Mouse (Mus musculus) limb, embryonic 11.5 days (tissue): ENCODE measurements at regions not wholly inside any gene's neighbourhood (a gene's known extent, or its start where the extent isn't known, plus 50 kb on each side); places are given as distances from the start of the nearest gene placed in this dataset.

Source experiments
- ATAC-seq: fragments of 200-750 bp; cut with Nextera tagmentation; 2 replicates; pipeline ENCODE4 v1.8.0; 2017; ENCODE audit warnings: low read depth; ENCODE audit not compliant: insufficient number of reproducible peaks, low FRiP score, low TSS enrichment
- DNase-seq: peaks from one replicate; pipeline ENCODE4 v3.0.0-alpha.2; 2015; ENCODE audit warnings: low spot score
- H3K27ac ChIP-seq: fragments of 300-500 bp; sonication (generic); replicated peaks from 2 replicates; pipeline ENCODE4 v1.5.1; 2014; ENCODE audit warnings: low read depth, mild to moderate bottlenecking, low read length
- H3K27me3 ChIP-seq: fragments of 300-500 bp; sonication (generic); 2 replicates; pipeline ENCODE4 v1.6.1; 2014; ENCODE audit warnings: mild to moderate bottlenecking, low read length, mixed read lengths; ENCODE audit not compliant: control insufficient read depth, insufficient read depth
- H3K36me3 ChIP-seq: fragments of 300-500 bp; sonication (generic); 2 replicates; pipeline ENCODE4 v1.6.1; 2014; ENCODE audit warnings: mild to moderate bottlenecking, low read length, moderate library complexity, mixed read lengths; ENCODE audit not compliant: control insufficient read depth, insufficient read depth
- H3K4me1 ChIP-seq: fragments of 300-500 bp; sonication (generic); 2 replicates; pipeline ENCODE4 v1.6.1; 2014; ENCODE audit warnings: low read length, mixed read lengths; ENCODE audit not compliant: control insufficient read depth, insufficient read depth
- H3K4me2 ChIP-seq: fragments of 300-500 bp; sonication (generic); 2 replicates; pipeline ENCODE4 v1.6.1; 2014; ENCODE audit warnings: low read depth, mild to moderate bottlenecking, moderate library complexity; ENCODE audit not compliant: severe bottlenecking
- H3K4me3 ChIP-seq: fragments of 300-500 bp; sonication (generic); 2 replicates; pipeline ENCODE4 v1.5.1; 2014; ENCODE audit warnings: low read depth, low read length
- H3K9ac ChIP-seq: fragments of 300-500 bp; sonication (generic); 2 replicates; pipeline ENCODE4 v1.6.1; 2014; ENCODE audit warnings: mild to moderate bottlenecking, low read length
- H3K9me3 ChIP-seq: fragments of 300-500 bp; sonication (generic); 2 replicates; pipeline ENCODE4 v1.6.1; 2016; ENCODE audit warnings: low read length; ENCODE audit not compliant: control insufficient read depth
- WGBS: fragments of 180-500 bp; shearing (Covaris S2); extraction: QIAGEN DNeasy Blood & Tissue Kit; methylation state at CpG from one replicate; pipeline ENCODE4 v1.1.7; 2014; 5-methylcytosine and 5-hydroxymethylcytosine counted together

GRCm38 (mm10) chr10:96188168-96188567 is 51.8 kb downstream of the Gm5426 start:
- 85% methylated on average over 7 of the region's 7 CpGs for WGBS
- Histone ChIP-seq H3K36me3 (no peaks in the 10 kb centered on the region), H3K27me3 (no peaks in the 10 kb centered on the region), H3K9ac (no peak overlapping the region), H3K9me3 (no peaks in the 10 kb centered on the region), H3K4me3 (no peak overlapping the region), H3K27ac (no peak overlapping the region), H3K4me1 (no peaks in the 10 kb centered on the region), H3K4me2 (no peak overlapping the region)
- DNase-seq (no peak), ATAC-seq (no peak)

- 86% methylated on average over 10 of the region's 10 CpGs for WGBS
- Histone ChIP-seq H3K36me3 (no peaks in the 10 kb centered on the region), H3K27ac (no peak overlapping the region), H3K4me1 (no peaks in the 10 kb centered on the region), H3K4me2 (no peak overlapping the region), H3K27me3 (no peaks in the 10 kb centered on the region), H3K9me3 (no peaks in the 10 kb centered on the region), H3K4me3 (no peak overlapping the region), H3K9ac (no peak overlapping the region)
- ATAC-seq (no peak), DNase-seq (no peak)
Measured at GRCm38 (mm10) chr10:96190168-96190987, 54.0 kb downstream of the Gm5426 start.

- H3K27ac ChIP-seq: no peak overlapping the region
- H3K36me3 ChIP-seq: no peaks in the 10 kb centered on the region
- H3K4me1 ChIP-seq: no peaks in the 10 kb centered on the region
- no peak overlapping the region for H3K4me2 ChIP-seq
- no peak overlapping the region for H3K9ac ChIP-seq
- 78% methylated on average over 27 of the region's 27 CpGs for WGBS
- no peaks in the 10 kb centered on the region for H3K27me3 ChIP-seq
- no peak overlapping the region for H3K4me3 ChIP-seq
- DNase-seq: no peak
- no peaks in the 10 kb centered on the region for H3K9me3 ChIP-seq
- no peak for ATAC-seq
Measured at GRCm38 (mm10) chr10:96200932-96201641, 64.7 kb downstream of the Gm5426 start.

- Histone ChIP-seq H3K9ac (no peak overlapping the region), H3K4me1 (no peaks in the 10 kb centered on the region), H3K9me3 (no peaks in the 10 kb centered on the region), H3K4me3 (no peak overlapping the region), H3K36me3 (no peaks in the 10 kb centered on the region), H3K4me2 (no peak overlapping the region), H3K27ac (no peak overlapping the region), H3K27me3 (no peaks in the 10 kb centered on the region)
- 42% methylated on average over 6 of the region's 6 CpGs for WGBS
- ATAC-seq: no peak
- DNase-seq: peak; percentile 35
Measured at GRCm38 (mm10) chr10:96201891-96202290, 65.5 kb downstream of the Gm5426 start.

GRCm38 (mm10) chr10:96202871-96203270 is 66.5 kb downstream of the Gm5426 start:
- Histone ChIP-seq H3K9me3 (no peaks in the 10 kb centered on the region), H3K27me3 (no peaks in the 10 kb centered on the region), H3K4me3 (no peak overlapping the region), H3K9ac (no peak overlapping the region), H3K4me1 (no peaks in the 10 kb centered on the region), H3K36me3 (no peaks in the 10 kb centered on the region), H3K4me2 (no peak overlapping the region), H3K27ac (no peak overlapping the region)
- no peak for DNase-seq
- ATAC-seq: no peak

- Histone ChIP-seq H3K27ac (no peak overlapping the region), H3K27me3 (no peaks in the 10 kb centered on the region), H3K9me3 (no peaks in the 10 kb centered on the region), H3K4me3 (no peak overlapping the region), H3K4me2 (no peak overlapping the region), H3K36me3 (no peaks in the 10 kb centered on the region), H3K4me1 (no peaks in the 10 kb centered on the region), H3K9ac (no peak overlapping the region)
- DNase-seq (no peak), ATAC-seq (no peak)
- 91% methylated on average over 5 of the region's 5 CpGs for WGBS
Measured at GRCm38 (mm10) chr10:96204198-96204597, 67.8 kb downstream of the Gm5426 start.

GRCm38 (mm10) chr10:96209171-96209570 is 72.8 kb downstream of the Gm5426 start:
- 89% methylated on average over 5 of the region's 5 CpGs for WGBS
- Histone ChIP-seq H3K4me1 (no peaks in the 10 kb centered on the region), H3K27ac (no peak overlapping the region), H3K9ac (no peak overlapping the region), H3K27me3 (no peaks in the 10 kb centered on the region), H3K4me2 (no peak overlapping the region), H3K36me3 (no peaks in the 10 kb centered on the region), H3K9me3 (no peaks in the 10 kb centered on the region), H3K4me3 (no peak overlapping the region)
- no peak for ATAC-seq
- DNase-seq: no peak

- no peaks in the 10 kb centered on the region for H3K36me3 ChIP-seq
- H3K4me1 ChIP-seq: no peaks in the 10 kb centered on the region
- H3K4me3 ChIP-seq: no peak overlapping the region
- WGBS: 79% methylated on average over 7 of the region's 7 CpGs
- H3K9me3 ChIP-seq: no peaks in the 10 kb centered on the region
- H3K9ac ChIP-seq: no peak overlapping the region
- no peak overlapping the region for H3K27ac ChIP-seq
- ATAC-seq (no peak), DNase-seq (no peak)
- no peak overlapping the region for H3K4me2 ChIP-seq
- no peaks in the 10 kb centered on the region for H3K27me3 ChIP-seq
Measured at GRCm38 (mm10) chr10:96211189-96211588, 74.8 kb downstream of the Gm5426 start.
